In the genomic region with DNA sequence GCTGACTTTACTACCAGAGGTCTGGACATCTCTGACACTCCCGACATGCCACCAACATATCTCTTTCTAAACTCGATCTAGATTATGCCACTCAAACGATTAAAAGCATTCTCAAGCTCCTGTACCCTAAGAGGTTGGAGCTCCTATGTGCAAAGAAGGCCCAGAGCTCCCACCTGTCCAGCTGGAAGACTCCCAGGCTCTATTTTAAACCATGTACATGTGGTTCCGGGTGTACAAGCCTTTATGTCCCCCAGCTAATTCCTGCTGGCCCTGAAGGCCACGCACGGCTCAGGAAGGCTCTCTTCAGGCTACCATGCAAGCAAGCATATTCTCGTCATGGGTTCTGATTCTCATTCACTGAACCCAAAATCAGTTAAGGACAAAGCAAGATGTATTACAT, we compare ENCODE assay signal across 8 mouse cellular contexts. TPM values are rescaled to one million over a fixed set of nuclear protein-coding genes. Genes with fewer than 3 reads are reported as not detected.
DNase-seq lines count a peak whose midpoint lies in the region; ATAC-seq and TF ChIP-seq lines count a peak whose summit lies in the region.

No protein-coding gene starts in this region.

- no peak for TF ChIP-seq POLR2A in cerebellum, adult 2 months (IDR thresholded peaks at IDR 0.05; ENCODE audit: borderline replicate concordance, insufficient read depth, low read length)

- peak overlapping the region; percentile 35 for H3K4me3 ChIP-seq in cerebellum, adult 2 months (replicated peaks; ENCODE audit: insufficient read depth, low read depth, low read length)
- peak overlapping the region; percentile 98 for H3K4me3 ChIP-seq in E14TG2a.4 (replicated peaks; ENCODE audit: low read length)
- peak overlapping the region; percentile 98 for H3K4me3 ChIP-seq in heart, embryonic 12.5 days
- H3K4me3 ChIP-seq in liver, embryonic 13.5 days (replicated peaks): peak overlapping the region; percentile 88

- no peak overlapping the region for H3K27ac ChIP-seq in cerebellum, adult 2 months (ENCODE audit: insufficient read depth, low read length)
- peak overlapping the region; percentile 51; the same call in 1 of the 2 replicates for H3K27ac ChIP-seq in heart, embryonic 12.5 days (ENCODE audit: poor library complexity, severe bottlenecking)
- H3K27ac ChIP-seq in liver, embryonic 13.5 days: no peak overlapping the region

- peak overlapping the region; percentile 80 for H3K4me2 ChIP-seq in heart, embryonic 12.5 days
- H3K4me2 ChIP-seq in liver, embryonic 13.5 days: peak overlapping the region; percentile 100

- WGBS in cerebellum, adult 2 months: 27% methylated on average over 7 of the region's 7 CpGs
- 47% methylated on average over 7 of the region's 7 CpGs for WGBS in heart, embryonic 12.5 days
- 67% methylated on average over 7 of the region's 7 CpGs for WGBS in liver, embryonic 13.5 days (ENCODE audit: insufficient replicate concordance)

- peaks cover 37% of the 10 kb centered on the region for H3K36me3 ChIP-seq in E14TG2a.4 (ENCODE audit: insufficient read depth, low read length)
- H3K36me3 ChIP-seq in heart, embryonic 12.5 days: peaks cover 4% of the 10 kb centered on the region; the same call in 1 of the 2 replicates
- H3K36me3 ChIP-seq in liver, embryonic 13.5 days: no peaks in the 10 kb centered on the region

- no peak for ATAC-seq in heart, embryonic 12.5 days (ENCODE audit: insufficient number of reproducible peaks, low FRiP score)
- no peak for ATAC-seq in liver, embryonic 13.5 days (ENCODE audit: low read depth)

- H3K27me3 ChIP-seq in cerebellum, adult 2 months (ENCODE audit: control insufficient read depth, insufficient read depth, low read length): no peaks in the 10 kb centered on the region
- H3K27me3 ChIP-seq in E14TG2a.4 (ENCODE audit: insufficient read depth, low read length): no peaks in the 10 kb centered on the region
- H3K27me3 ChIP-seq in heart, embryonic 12.5 days (replicated peaks): no peaks in the 10 kb centered on the region
- H3K27me3 ChIP-seq in liver, embryonic 13.5 days: no peaks in the 10 kb centered on the region

- DNase-seq in cerebellum, adult 2 months: peak in 1 of 2 experiments; percentile 21
- no peak for DNase-seq in cerebellum, adult 9-11 months
- DNase-seq in liver, embryonic 13.5 days: no peak
- DNase-seq in right cerebral cortex, postnatal 36 days (ENCODE audit: low spot score in 2 of 2): no peak
- DNase-seq in frontal cortex, adult 2 months (ENCODE audit: extremely low spot score in 1 of 2, low spot score in 1 of 2): no peak
- DNase-seq in retina, postnatal 1 day: no peak

- H3K4me1 ChIP-seq in cerebellum, adult 2 months (ENCODE audit: control insufficient read depth, insufficient read depth, low read length): peaks cover 9% of the 10 kb centered on the region; the same call in 1 of the 2 replicates
- peaks cover 83% of the 10 kb centered on the region for H3K4me1 ChIP-seq in E14TG2a.4 (replicated peaks; ENCODE audit: low read depth, low read length)
- peaks cover 67% of the 10 kb centered on the region for H3K4me1 ChIP-seq in heart, embryonic 12.5 days (replicated peaks)
- peaks cover 36% of the 10 kb centered on the region for H3K4me1 ChIP-seq in liver, embryonic 13.5 days (replicated peaks)

- H3K9ac ChIP-seq in heart, embryonic 12.5 days: peak overlapping the region; percentile 97
- H3K9ac ChIP-seq in liver, embryonic 13.5 days: peak overlapping the region; percentile 92; the same call in 1 of the 2 replicates

- TF ChIP-seq CTCF in cerebellum, adult 2 months (IDR thresholded peaks at IDR 0.05; ENCODE audit: borderline replicate concordance, insufficient read depth, low read depth, low read length): no peak
- TF ChIP-seq CTCF in E14TG2a.4 (conservative IDR thresholded peaks at IDR 0.05; ENCODE audit: low read length): no peak

- no peaks in the 10 kb centered on the region for H3K9me3 ChIP-seq in E14TG2a.4 (ENCODE audit: low read length)
- H3K9me3 ChIP-seq in heart, embryonic 12.5 days (replicated peaks): no peaks in the 10 kb centered on the region
- H3K9me3 ChIP-seq in liver, embryonic 13.5 days (replicated peaks): no peaks in the 10 kb centered on the region

RNA-seq across cellular contexts. Expression of gene Dag1, which starts 1.9 kb away (rescaled TPM):
- polyA plus RNA-seq in cerebellum, adult 2 months (2012; rRNA removed): 33.8 and 38.6 TPM in 2 replicates
- 188 and 200 TPM in 2 replicates for polyA plus RNA-seq in heart, embryonic 12.5 days (2016; fragmentation: Nextera tagmentation; extraction: Ambion mirVana)
- polyA plus RNA-seq in liver, embryonic 13.5 days (2015; fragmentation: Nextera tagmentation; extraction: Ambion mirVana): 12.7 and 17.8 TPM in 2 replicates
- polyA plus RNA-seq in frontal cortex, adult 2 months (2012; rRNA removed): 36.1 and 38.8 TPM in 2 replicates

RNA-seq across cellular contexts. Expression of gene Nicn1, which starts 28.4 kb away (rescaled TPM):
- polyA plus RNA-seq in cerebellum, adult 2 months (2012; rRNA removed): 94.1 and 97.5 TPM in 2 replicates
- polyA plus RNA-seq in heart, embryonic 12.5 days (2016; fragmentation: Nextera tagmentation; extraction: Ambion mirVana): 22.5 and 22.6 TPM in 2 replicates
- 4.7 and 5.6 TPM in 2 replicates for polyA plus RNA-seq in liver, embryonic 13.5 days (2015; fragmentation: Nextera tagmentation; extraction: Ambion mirVana)
- polyA plus RNA-seq in frontal cortex, adult 2 months (2012; rRNA removed): 85.9 and 110 TPM in 2 replicates

RNA-seq across cellular contexts. Expression of gene Amt, which starts 34.8 kb away (rescaled TPM):
- polyA plus RNA-seq in cerebellum, adult 2 months (2012; rRNA removed): 63.2 and 64.2 TPM in 2 replicates
- 11.7 and 13.3 TPM in 2 replicates for polyA plus RNA-seq in heart, embryonic 12.5 days (2016; fragmentation: Nextera tagmentation; extraction: Ambion mirVana)
- polyA plus RNA-seq in liver, embryonic 13.5 days (2015; fragmentation: Nextera tagmentation; extraction: Ambion mirVana): 14.0 and 14.1 TPM in 2 replicates
- polyA plus RNA-seq in frontal cortex, adult 2 months (2012; rRNA removed): 57.5 and 60.3 TPM in 2 replicates

RNA-seq across cellular contexts. Expression of gene Rhoa, which starts 44.1 kb away (rescaled TPM):
- 198 and 201 TPM in 2 replicates for polyA plus RNA-seq in cerebellum, adult 2 months (2012; rRNA removed)
- polyA plus RNA-seq in heart, embryonic 12.5 days (2016; fragmentation: Nextera tagmentation; extraction: Ambion mirVana): 348 and 367 TPM in 2 replicates
- 235 and 296 TPM in 2 replicates for polyA plus RNA-seq in liver, embryonic 13.5 days (2015; fragmentation: Nextera tagmentation; extraction: Ambion mirVana)
- polyA plus RNA-seq in frontal cortex, adult 2 months (2012; rRNA removed): 153 and 170 TPM in 2 replicates

RNA-seq across cellular contexts. Expression of gene Tcta, which starts 44.1 kb away (rescaled TPM):
- 55.2 and 58.9 TPM in 2 replicates for polyA plus RNA-seq in cerebellum, adult 2 months (2012; rRNA removed)
- polyA plus RNA-seq in heart, embryonic 12.5 days (2016; fragmentation: Nextera tagmentation; extraction: Ambion mirVana): 31.2 and 35.3 TPM in 2 replicates
- polyA plus RNA-seq in liver, embryonic 13.5 days (2015; fragmentation: Nextera tagmentation; extraction: Ambion mirVana): 12.7 TPM in 2 replicates
- 47.5 and 53.5 TPM in 2 replicates for polyA plus RNA-seq in frontal cortex, adult 2 months (2012; rRNA removed)

Comparison
In these comparisons a context has a peak if more than half of its experiments do, and no peak if none do; other contexts are left out.
1. H3K4me3 ChIP-seq: peak in every context shown above with its lines; median percentile 98 in E14TG2a.4; 98 in heart, embryonic 12.5 days; 88 in liver, embryonic 13.5 days; 35 in cerebellum, adult 2 months.